In the genomic region with DNA sequence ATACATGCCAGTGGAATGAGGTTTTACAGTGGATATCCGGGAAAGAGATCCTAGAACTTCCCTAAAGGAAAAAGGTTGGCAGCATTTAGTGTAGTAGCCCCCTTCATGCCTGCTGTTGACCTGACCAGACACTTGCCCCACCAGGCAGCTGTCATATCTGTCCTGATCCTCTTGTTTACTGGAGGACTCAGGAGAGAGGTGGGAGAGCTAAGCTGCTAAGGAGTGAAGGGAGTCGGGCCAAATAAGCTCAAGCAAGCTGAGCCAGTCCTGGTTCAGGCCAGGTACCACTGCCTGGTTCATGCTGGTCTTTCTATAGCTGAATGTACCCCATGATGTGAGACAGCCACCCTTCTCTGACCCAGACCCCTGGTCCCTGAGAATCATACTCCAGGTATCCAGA, we compare ENCODE assay signal across 27 mouse cellular contexts. TPM values are rescaled to one million over a fixed set of nuclear protein-coding genes. Genes with fewer than 3 reads are reported as not detected.
DNase-seq lines count a peak whose midpoint lies in the region; TF ChIP-seq lines count a peak whose summit lies in the region.
"Had no signal": no experiment of that assay in that cellular context is flagged by ENCODE, and none has a peak within 500 bp of the region (broad histone marks: within the 10 kb centered on the region; RNA-seq: fewer than 3 reads in every experiment).

No protein-coding gene starts in this region.

- no peak overlapping the region for H3ac ChIP-seq in myocyte (ENCODE audit: control insufficient read depth, insufficient read length)

- 0 out of 2 replicates have a peak overlapping the region, but pooled peaks have one; percentile 26 for H3K9ac ChIP-seq in CH12.LX (ENCODE audit: insufficient read depth, low read depth)
- H3K9ac ChIP-seq in heart, adult 2 months (ENCODE audit: low read depth, low read length) = no peak overlapping the region

- no peak overlapping the region for H3K4me3 ChIP-seq in CH12.LX (replicated peaks in 1 of 3; ENCODE audit: low read depth in 2 of 3, low read length in 2 of 3, poor library complexity in 1 of 3)
- no peak overlapping the region for H3K4me3 ChIP-seq in myocyte
- no peak overlapping the region for H3K4me3 ChIP-seq in heart, adult 2 months

- H3K9me3 ChIP-seq in CH12.LX (replicated peaks; ENCODE audit: low read length) = no peaks in the 10 kb centered on the region
- H3K9me3 ChIP-seq: G1E had no signal

- TF ChIP-seq RAD21 in CH12.LX (IDR thresholded peaks at IDR 0.05; ENCODE audit: low read depth, low read length) = no peak

- DNase-seq in retina, postnatal 1 day = peak; percentile 65
- DNase-seq in retina, embryonic 14.5 days (ENCODE audit: low spot score) = no peak
- DNase-seq in CH12.LX (ENCODE audit: extremely low read depth) = no peak
- peak; percentile 58 for DNase-seq in retina, postnatal 7 days (ENCODE audit: low read depth, low spot score)
- no peak for DNase-seq in urinary bladder, postnatal 14 days (ENCODE audit: low spot score)
- no peak for DNase-seq in lung, postnatal 14 days
- DNase-seq in heart, adult 2 months = no peak
- DNase-seq: adrenal gland, adult 2 months; adrenal gland, adult 8-10 months; adrenal gland, postnatal 10 days; adrenal gland, postnatal 14 days; adrenal gland, postnatal 25 days; adrenal gland, postnatal 36 days; B cell, adult 2 months; cerebellum, adult 11 months; cerebellum, adult 11-12 months; cerebellum, adult 18-20 months had no signal

- H3K4me1 ChIP-seq in CH12.LX (ENCODE audit: control insufficient read depth in 1 of 2, insufficient read depth in 2 of 2) = peaks cover 3 to 13% of the 10 kb centered on the region in 2 experiments; a peak in 2 of 4 replicates
- no peaks in the 10 kb centered on the region for H3K4me1 ChIP-seq in heart, adult 2 months (ENCODE audit: control insufficient read depth, insufficient read depth, low read length)

- no peak for TF ChIP-seq EP300 in CH12.LX (IDR thresholded peaks at IDR 0.05; ENCODE audit: low read length)
- TF ChIP-seq EP300 in heart, adult 2 months (IDR thresholded peaks at IDR 0.05; ENCODE audit: insufficient read depth, low read depth, low read length) = no peak

- no peaks in the 10 kb centered on the region for H3K36me3 ChIP-seq in CH12.LX (replicated peaks in 1 of 2; ENCODE audit: control insufficient read depth in 1 of 2, insufficient read depth in 1 of 2, low read length in 1 of 2)
- H3K36me3 ChIP-seq in myocyte (ENCODE audit: control insufficient read depth, insufficient read depth) = no peaks in the 10 kb centered on the region
- H3K36me3 ChIP-seq in heart, adult 2 months (ENCODE audit: control insufficient read depth, insufficient read depth, low read length) = no peaks in the 10 kb centered on the region
- H3K36me3 ChIP-seq: G1E had no signal

- TF ChIP-seq POLR2A in CH12.LX (IDR thresholded peaks at IDR 0.05; ENCODE audit: low read depth, low read length) = no peak
- TF ChIP-seq POLR2A in myocyte (IDR thresholded peaks at IDR 0.05; ENCODE audit: insufficient read length, low read depth) = no peak
- TF ChIP-seq POLR2A in heart, adult 2 months (IDR thresholded peaks at IDR 0.05; ENCODE audit: insufficient read depth, low read depth, low read length) = no peak

- intact Hi-C loops in heart, adult 2 months (cut with DNase I) = no loop called here

- H3K27me3 ChIP-seq in CH12.LX (replicated peaks) (peaks cover 18% of the 10 kb centered on the region), myocyte (ENCODE audit: control insufficient read depth, insufficient read depth, insufficient read length) (peaks cover 49% of the 10 kb centered on the region)
- peaks cover 3% of the 10 kb centered on the region; the same call in 1 of the 2 replicates for H3K27me3 ChIP-seq in heart, adult 2 months (ENCODE audit: control insufficient read depth, insufficient read depth, low read length)

- dilution Hi-C loops in CH12.LX (cut with MboI; ENCODE audit: extremely low pct_ligation_motif_present, extremely low pct_unique_long_range_greater_than_20kb, low sequenced_read_pairs) = no loop called here

- in situ Hi-C loops in CH12.LX (cut with MboI; ENCODE audit: low pct_ligation_motif_present, low pct_unique_long_range_greater_than_20kb, low sequenced_read_pairs) = no loop called here

- TF ChIP-seq CTCF in CH12.LX (conservative IDR thresholded peaks at IDR 0.05 in 1 of 2, IDR thresholded peaks at IDR 0.05 in 1 of 2; ENCODE audit: low read depth in 2 of 2, low read length in 2 of 2) = no peak
- no peak for TF ChIP-seq CTCF in heart, adult 2 months (IDR thresholded peaks at IDR 0.05)

- H3K79me2 ChIP-seq in CH12.LX (replicated peaks; ENCODE audit: control insufficient read depth, extremely low read depth, insufficient read depth, poor library complexity, severe bottlenecking) (no peaks in the 10 kb centered on the region), myocyte (ENCODE audit: control insufficient read depth, insufficient read depth) (no peaks in the 10 kb centered on the region)
- H3K79me2 ChIP-seq in heart, adult 2 months (replicated peaks; ENCODE audit: control insufficient read depth, insufficient read depth, low read length) = no peaks in the 10 kb centered on the region

- H3K27ac ChIP-seq in CH12.LX (ENCODE audit: insufficient read depth, low read depth) = no peak overlapping the region
- H3K27ac ChIP-seq in heart, adult 2 months = no peak overlapping the region

- 73% methylated on average over 2 of the region's 2 CpGs for WGBS in heart, adult 2 months

- H3K4me2 ChIP-seq in CH12.LX (ENCODE audit: insufficient read depth, low read depth, poor library complexity, severe bottlenecking) (peak overlapping the region; percentile 10), myocyte (ENCODE audit: low read depth) (peak overlapping the region; percentile 10)

TF ChIP-seq in CH12.LX, 34 proteins besides CTCF, POLR2A, EP300 and RAD21 (continues in another document):
- TF ChIP-seq NRF1 (IDR thresholded peaks at IDR 0.05; ENCODE audit: low read depth, low read length) (no peak), JUN (IDR thresholded peaks at IDR 0.05; ENCODE audit: insufficient read depth, low read depth, low read length) (no peak), HCFC1 (IDR thresholded peaks at IDR 0.05; ENCODE audit: low read depth, low read length) (no peak), MXI1 (IDR thresholded peaks at IDR 0.05; ENCODE audit: low read depth, low read length) (no peak), E2F4 (IDR thresholded peaks at IDR 0.05; ENCODE audit: insufficient replicate concordance, low read depth, low read length) (no peak), ZNF384 (IDR thresholded peaks at IDR 0.05; ENCODE audit: low read depth, low read length) (no peak), MEF2A (IDR thresholded peaks at IDR 0.05; ENCODE audit: borderline replicate concordance, low read depth, low read length) (no peak), MAFK (IDR thresholded peaks at IDR 0.05; ENCODE audit: insufficient replicate concordance, low read length) (no peak), GABPA (IDR thresholded peaks at IDR 0.05; ENCODE audit: insufficient replicate concordance, low read depth, low read length) (no peak), KAT2A (IDR thresholded peaks at IDR 0.05; ENCODE audit: insufficient replicate concordance, low read length) (no peak)

TF ChIP-seq in myocyte, 11 proteins besides CTCF, POLR2A, EP300 and RAD21:
- no peak for TF ChIP-seq E2F4 (IDR thresholded peaks at IDR 0.05; ENCODE audit: insufficient read depth)
- no peak for TF ChIP-seq REST (IDR thresholded peaks at IDR 0.05; ENCODE audit: insufficient read depth, insufficient read length)
- TF ChIP-seq MYOG (IDR thresholded peaks at IDR 0.05; ENCODE audit: control insufficient read depth in 1 of 3, insufficient read depth in 1 of 3, insufficient read length in 2 of 3, low read depth in 2 of 3) = no peak
- TF ChIP-seq TCF3 (IDR thresholded peaks at IDR 0.05; ENCODE audit: insufficient read length, low read depth) = no peak
- TF ChIP-seq USF1 (IDR thresholded peaks at IDR 0.05; ENCODE audit: low read depth) = no peak
- TF ChIP-seq MYOD1 (IDR thresholded peaks at IDR 0.05; ENCODE audit: control insufficient read depth in 1 of 3, insufficient read length in 2 of 3, low read depth in 2 of 3) = no peak
- TF ChIP-seq MAX (IDR thresholded peaks at IDR 0.05; ENCODE audit: low read depth) = no peak
- TF ChIP-seq CEBPB (IDR thresholded peaks at IDR 0.05; ENCODE audit: insufficient read depth, poor library complexity, severe bottlenecking) = no peak
- no peak for TF ChIP-seq SRF (IDR thresholded peaks at IDR 0.05; ENCODE audit: control insufficient read depth, insufficient read length, low read depth)
- TF ChIP-seq TCF12 (IDR thresholded peaks at IDR 0.05; ENCODE audit: insufficient read depth, poor library complexity, severe bottlenecking) = no peak
- no peak for TF ChIP-seq POLR2AphosphoS2 (IDR thresholded peaks at IDR 0.05; ENCODE audit: insufficient read length, low read depth)

RNA-seq across cellular contexts. Expression of a gene that starts 1.9 kb away (rescaled TPM):
- total RNA-seq in CH12.LX (2012; rRNA removed) (0.13 and 0.29 TPM in 2 replicates), CH12.LX (2014; rRNA removed) (0.14 and 0.86 TPM in 2 replicates)
- polyA plus RNA-seq in CH12.LX (2012; ENCODE audit: insufficient read length, low read depth) (0.20 TPM in 1 of 2 replicates, not detected in the other), myocyte (2012; fragmentation: generic; extraction: Trizol) (not detected)
- not detected for total RNA-seq in heart, adult 2 months (2021)
- polyA plus RNA-seq in heart, adult 2 months (2012; rRNA removed) = not detected in 2 replicates
- total RNA-seq: adrenal gland, adult 18-20 months; adrenal gland, adult 2 months; adrenal gland, adult 8-10 months; adrenal gland, postnatal 10 days; adrenal gland, postnatal 14 days; adrenal gland, postnatal 25 days; adrenal gland, postnatal 36 days; adrenal gland, postnatal 4 days; ES-E14; MEL had no signal
- polyA plus RNA-seq: adrenal gland, adult 2 months; C2C12; G1E; Patski had no signal

RNA-seq across cellular contexts. Expression of a gene that starts 13.4 kb away (rescaled TPM):
- total RNA-seq in CH12.LX (2012; rRNA removed) = 105 and 286 TPM in 2 replicates
- total RNA-seq in CH12.LX (2014; rRNA removed) = 113 and 120 TPM in 2 replicates
- polyA plus RNA-seq in CH12.LX (2012; ENCODE audit: insufficient read length, low read depth) = 144 and 149 TPM in 2 replicates
- polyA plus RNA-seq in myocyte (2012; fragmentation: generic; extraction: Trizol) = 252 TPM
- total RNA-seq in heart, adult 2 months (2021) = 1 to 10 TPM; 9.0 to 9.4 TPM
- 13.3 and 15.3 TPM in 2 replicates for polyA plus RNA-seq in heart, adult 2 months (2012; rRNA removed)

RNA-seq across cellular contexts. Expression of a gene that starts 16.4 kb away (rescaled TPM):
- total RNA-seq in CH12.LX (2012; rRNA removed) (not detected in 2 replicates), CH12.LX (2014; rRNA removed) (not detected in 2 replicates)
- polyA plus RNA-seq in CH12.LX (2012; ENCODE audit: insufficient read length, low read depth) (not detected in 2 replicates), myocyte (2012; fragmentation: generic; extraction: Trizol) (not detected)
- not detected for total RNA-seq in heart, adult 2 months (2021)
- polyA plus RNA-seq in heart, adult 2 months (2012; rRNA removed) = 0.25 and 0.26 TPM in 2 replicates
- total RNA-seq: adrenal gland, adult 2 months; adrenal gland, postnatal 14 days; adrenal gland, postnatal 36 days; ES-E14; MEL had no signal
- polyA plus RNA-seq: activated CD4-positive, CD25-positive, alpha-beta regulatory T cell, adult 4 months; C2C12; CD4-positive, CD25-positive, alpha-beta regulatory T cell, adult 4 months; Patski had no signal

RNA-seq across cellular contexts. Expression of a gene that starts 33.1 kb away (rescaled TPM):
- total RNA-seq in CH12.LX (2012; rRNA removed) = 36.1 and 39.1 TPM in 2 replicates
- total RNA-seq in CH12.LX (2014; rRNA removed) = 29.3 and 30.2 TPM in 2 replicates
- polyA plus RNA-seq in CH12.LX (2012; ENCODE audit: insufficient read length, low read depth) = 29.6 and 32.6 TPM in 2 replicates
- 38.7 TPM for polyA plus RNA-seq in myocyte (2012; fragmentation: generic; extraction: Trizol)
- 100 to 1,000 TPM; 136 to 160 TPM for total RNA-seq in heart, adult 2 months (2021)
- polyA plus RNA-seq in heart, adult 2 months (2012; rRNA removed) = 151 and 186 TPM in 2 replicates

RNA-seq across cellular contexts. Expression of a gene that starts 33.5 kb away (rescaled TPM):
- total RNA-seq in CH12.LX (2012; rRNA removed) (0.34 and 0.63 TPM in 2 replicates), CH12.LX (2014; rRNA removed) (not detected in 2 replicates)
- polyA plus RNA-seq in CH12.LX (2012; ENCODE audit: insufficient read length, low read depth) (0.93 and 1.4 TPM in 2 replicates), myocyte (2012; fragmentation: generic; extraction: Trizol) (0.48 TPM)
- not detected for total RNA-seq in heart, adult 2 months (2021)
- polyA plus RNA-seq in heart, adult 2 months (2012; rRNA removed) = 0.74 and 1.2 TPM in 2 replicates
- total RNA-seq: adrenal gland, postnatal 14 days; ES-E14 had no signal
- polyA plus RNA-seq: activated CD4-positive, CD25-positive, alpha-beta regulatory T cell, adult 4 months had no signal

Comparison
In these comparisons a context has a peak if more than half of its experiments do, and no peak if none do; other contexts are left out.
1. DNase-seq: peak in retina, postnatal 1 day (single experiment) and retina, postnatal 7 days (single experiment); none in retina, embryonic 14.5 days (single experiment), CH12.LX (single experiment), urinary bladder, postnatal 14 days (single experiment), lung, postnatal 14 days (single experiment) and heart, adult 2 months (0 of 2).